19 mouse cellular contexts compared by ENCODE assay signal in the genomic region with DNA sequence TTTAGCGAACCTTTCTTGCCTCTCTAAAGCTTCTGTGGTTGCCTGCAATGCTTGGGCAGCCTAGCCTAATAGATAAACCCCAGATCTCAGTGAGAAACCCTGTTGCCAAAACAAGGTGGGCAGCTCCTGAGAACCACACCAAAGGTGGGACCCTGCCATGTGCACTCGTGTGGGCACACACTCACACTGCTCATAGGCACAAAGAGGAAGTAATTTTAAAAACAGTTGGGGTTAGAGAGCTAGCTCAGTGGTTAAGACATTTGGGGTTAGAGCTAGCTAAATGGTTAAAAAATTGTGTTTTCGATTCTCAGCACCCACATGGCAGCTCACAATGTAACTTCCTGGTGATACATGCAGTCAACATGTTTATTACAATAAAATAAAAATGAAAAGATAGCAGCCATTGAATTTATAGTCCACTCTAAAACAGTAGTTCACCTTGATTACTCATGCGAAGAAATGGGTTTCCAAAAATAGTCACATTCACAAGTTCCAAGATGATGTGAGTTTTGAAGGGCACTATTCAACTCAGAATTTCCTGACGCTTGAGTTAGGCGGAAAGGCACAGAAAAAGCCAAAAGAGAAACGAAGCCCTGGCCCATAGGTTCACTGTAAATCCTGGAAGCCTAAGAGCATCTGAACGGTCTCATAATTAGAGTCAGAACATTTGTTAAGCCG. TPM values are rescaled to one million over a fixed set of nuclear protein-coding genes. Genes with fewer than 3 reads are reported as not detected.
DNase-seq lines count a peak whose midpoint lies in the region; ATAC-seq and TF ChIP-seq lines count a peak whose summit lies in the region.
"Had no signal": no experiment of that assay in that cellular context is flagged by ENCODE, and none has a peak within 500 bp of the region (broad histone marks: within the 10 kb centered on the region; RNA-seq: fewer than 3 reads in every experiment).

No protein-coding gene starts in this region.

- no peak for TF ChIP-seq CTCF in liver, postnatal 0 days (IDR thresholded peaks at IDR 0.05; ENCODE audit: low read depth)
- no peak for TF ChIP-seq CTCF in stomach, postnatal 0 days (IDR thresholded peaks at IDR 0.05; ENCODE audit: low read depth)

- no peak overlapping the region for H3K9ac ChIP-seq in liver, postnatal 0 days (replicated peaks)
- H3K9ac ChIP-seq in liver, embryonic 11.5 days (ENCODE audit: low read depth, low read length): no peak overlapping the region
- no peak overlapping the region for H3K9ac ChIP-seq in hindbrain, embryonic 13.5 days
- H3K9ac ChIP-seq in stomach, postnatal 0 days (ENCODE audit: low read length): no peak overlapping the region
- H3K9ac ChIP-seq: forebrain, embryonic 12.5 days; hindbrain, embryonic 15.5 days; lung, embryonic 14.5 days; neural tube, embryonic 15.5 days had no signal

- no peaks in the 10 kb centered on the region for H3K9me3 ChIP-seq in liver, postnatal 0 days (ENCODE audit: low read length)
- H3K9me3 ChIP-seq in liver, embryonic 11.5 days (ENCODE audit: control insufficient read depth, low read length): no peaks in the 10 kb centered on the region
- H3K9me3 ChIP-seq in hindbrain, embryonic 13.5 days: no peaks in the 10 kb centered on the region
- no peaks in the 10 kb centered on the region for H3K9me3 ChIP-seq in stomach, postnatal 0 days (ENCODE audit: control insufficient read depth, low read length)
- H3K9me3 ChIP-seq: forebrain, embryonic 12.5 days; heart, embryonic 10.5 days; hindbrain, embryonic 15.5 days; midbrain, embryonic 10.5 days; neural tube, embryonic 15.5 days had no signal

- peaks cover 36% of the 10 kb centered on the region for H3K36me3 ChIP-seq in liver, postnatal 0 days (replicated peaks; ENCODE audit: insufficient read depth, low read length)
- H3K36me3 ChIP-seq in liver, embryonic 11.5 days (ENCODE audit: control insufficient read depth, insufficient read depth, low read length): peaks cover 10% of the 10 kb centered on the region
- H3K36me3 ChIP-seq in hindbrain, embryonic 13.5 days: peaks cover 80% of the 10 kb centered on the region
- H3K36me3 ChIP-seq in stomach, postnatal 0 days (ENCODE audit: control insufficient read depth, insufficient read depth, low read length): peaks cover 4% of the 10 kb centered on the region; the same call in 1 of the 2 replicates

- WGBS in liver, postnatal 0 days (ENCODE audit: insufficient replicate concordance): 69% methylated on average over 9 of the region's 9 CpGs
- WGBS in liver, embryonic 11.5 days: 80% methylated on average over 9 of the region's 9 CpGs
- WGBS in hindbrain, embryonic 13.5 days: 93% methylated on average over 9 of the region's 9 CpGs
- 88% methylated on average over 9 of the region's 9 CpGs for WGBS in stomach, postnatal 0 days

- no peaks in the 10 kb centered on the region for H3K27me3 ChIP-seq in liver, postnatal 0 days (ENCODE audit: insufficient read depth, low read length)
- H3K27me3 ChIP-seq in liver, embryonic 11.5 days (replicated peaks; ENCODE audit: control insufficient read depth, insufficient read depth, low read length): no peaks in the 10 kb centered on the region
- no peaks in the 10 kb centered on the region for H3K27me3 ChIP-seq in hindbrain, embryonic 13.5 days
- H3K27me3 ChIP-seq in stomach, postnatal 0 days (ENCODE audit: control insufficient read depth, insufficient read depth, low read length): no peaks in the 10 kb centered on the region
- H3K27me3 ChIP-seq: forebrain, embryonic 12.5 days; hindbrain, embryonic 15.5 days; neural tube, embryonic 15.5 days had no signal

- no peak overlapping the region for H3K4me3 ChIP-seq in liver, postnatal 0 days (ENCODE audit: low read depth, low read length)
- no peak overlapping the region for H3K4me3 ChIP-seq in liver, embryonic 11.5 days (ENCODE audit: low read depth, low read length)
- H3K4me3 ChIP-seq in hindbrain, embryonic 13.5 days: no peak overlapping the region
- no peak overlapping the region for H3K4me3 ChIP-seq in stomach, postnatal 0 days (ENCODE audit: low read depth, low read length)
- H3K4me3 ChIP-seq: forebrain, embryonic 12.5 days; heart, embryonic 10.5 days; hindbrain, embryonic 15.5 days; midbrain, embryonic 10.5 days; neural tube, embryonic 15.5 days had no signal

- H3K4me1 ChIP-seq in liver, postnatal 0 days (ENCODE audit: insufficient read depth): peaks cover 18% of the 10 kb centered on the region
- no peaks in the 10 kb centered on the region for H3K4me1 ChIP-seq in liver, embryonic 11.5 days (replicated peaks; ENCODE audit: control insufficient read depth, insufficient read depth, low read length)
- H3K4me1 ChIP-seq in hindbrain, embryonic 13.5 days (replicated peaks): no peaks in the 10 kb centered on the region
- no peaks in the 10 kb centered on the region for H3K4me1 ChIP-seq in stomach, postnatal 0 days (replicated peaks; ENCODE audit: control insufficient read depth, insufficient read depth)
- H3K4me1 ChIP-seq: forebrain, embryonic 12.5 days; hindbrain, embryonic 15.5 days; midbrain, embryonic 10.5 days; neural tube, embryonic 15.5 days had no signal

- ATAC-seq in liver, postnatal 0 days: peak; percentile 14; the same call in 1 of the 2 replicates
- no peak for ATAC-seq in liver, embryonic 11.5 days (replicated peaks; ENCODE audit: low FRiP score)
- ATAC-seq in common myeloid progenitor, adult 5-6 weeks (replicated peaks; ENCODE audit: low read depth, poor library complexity, severe bottlenecking): peak; percentile 39; the same call in 1 of the 2 replicates
- ATAC-seq in neutrophil, adult 5-6 weeks (ENCODE audit: extremely low read depth, insufficient number of reproducible peaks, low FRiP score, poor library complexity, severe bottlenecking): peak; percentile 71
- ATAC-seq in hindbrain, embryonic 13.5 days (ENCODE audit: low FRiP score): no peak
- ATAC-seq in stomach, postnatal 0 days (ENCODE audit: low FRiP score, low TSS enrichment): no peak

- no peak overlapping the region for H3K4me2 ChIP-seq in liver, postnatal 0 days (ENCODE audit: low read depth, low read length)
- no peak overlapping the region for H3K4me2 ChIP-seq in liver, embryonic 11.5 days
- no peak overlapping the region for H3K4me2 ChIP-seq in hindbrain, embryonic 13.5 days
- no peak overlapping the region for H3K4me2 ChIP-seq in stomach, postnatal 0 days (replicated peaks; ENCODE audit: low read depth)
- H3K4me2 ChIP-seq: forebrain, embryonic 12.5 days; hindbrain, embryonic 15.5 days; lung, embryonic 14.5 days; neural tube, embryonic 15.5 days had no signal

- no peak for DNase-seq in liver, postnatal 0 days
- DNase-seq in liver, embryonic 11.5 days (ENCODE audit: low spot score): no peak
- peak; percentile 21 for DNase-seq in CD4-positive helper T cell, adult 2 months (ENCODE audit: low read depth, low spot score)
- DNase-seq in stomach, postnatal 0 days (ENCODE audit: low spot score): no peak
- DNase-seq in kidney, postnatal 25 days: no peak
- DNase-seq: adrenal gland, adult 2 months; cerebellum, postnatal 14 days; gastrocnemius, postnatal 36 days; kidney, adult 11 months; kidney, postnatal 14 days; lung, embryonic 14.5 days had no signal

- peak overlapping the region; percentile 48; the same call in 1 of the 2 replicates for H3K27ac ChIP-seq in liver, postnatal 0 days (ENCODE audit: low read depth)
- H3K27ac ChIP-seq in liver, embryonic 11.5 days (ENCODE audit: low read depth, low read length): no peak overlapping the region
- no peak overlapping the region for H3K27ac ChIP-seq in hindbrain, embryonic 13.5 days
- H3K27ac ChIP-seq in stomach, postnatal 0 days (replicated peaks): no peak overlapping the region
- H3K27ac ChIP-seq: forebrain, embryonic 12.5 days; heart, embryonic 10.5 days; hindbrain, embryonic 15.5 days; midbrain, embryonic 10.5 days; neural tube, embryonic 15.5 days had no signal

- no peak for TF ChIP-seq EP300 in liver, postnatal 0 days (IDR thresholded peaks at IDR 0.05; ENCODE audit: low read depth)
- TF ChIP-seq EP300 in stomach, postnatal 0 days (optimal IDR thresholded peaks at IDR 0.05): no peak

RNA-seq across cellular contexts. Expression of a gene that starts 8.8 kb away (rescaled TPM):
- 54.9 and 56.4 TPM in 2 replicates for polyA plus RNA-seq in liver, postnatal 0 days (2015; fragmentation: Nextera tagmentation; extraction: Ambion mirVana)
- polyA plus RNA-seq in liver, embryonic 11.5 days (2014; fragmentation: Nextera tagmentation; extraction: Ambion mirVana): 174 and 191 TPM in 2 replicates
- total RNA-seq in common myeloid progenitor, adult 5-6 weeks (2017): 329 and 390 TPM in 2 replicates
- 179 and 180 TPM in 2 replicates for total RNA-seq in neutrophil, adult 5-6 weeks (2017)
- polyA plus RNA-seq in hindbrain, embryonic 13.5 days (2015; fragmentation: Nextera tagmentation; extraction: Ambion mirVana): 125 and 126 TPM in 2 replicates
- polyA plus RNA-seq in stomach, postnatal 0 days (2015; fragmentation: Nextera tagmentation; extraction: Ambion mirVana): 41.7 and 42.7 TPM in 2 replicates

RNA-seq across cellular contexts. Expression of a gene that starts 13.5 kb away (rescaled TPM):
- 47.3 and 49.9 TPM in 2 replicates for polyA plus RNA-seq in liver, postnatal 0 days (2015; fragmentation: Nextera tagmentation; extraction: Ambion mirVana)
- 116 and 119 TPM in 2 replicates for polyA plus RNA-seq in liver, embryonic 11.5 days (2014; fragmentation: Nextera tagmentation; extraction: Ambion mirVana)
- 38.8 and 43.9 TPM in 2 replicates for total RNA-seq in common myeloid progenitor, adult 5-6 weeks (2017)
- total RNA-seq in neutrophil, adult 5-6 weeks (2017): 23.1 and 30.7 TPM in 2 replicates
- 61.0 and 64.9 TPM in 2 replicates for polyA plus RNA-seq in hindbrain, embryonic 13.5 days (2015; fragmentation: Nextera tagmentation; extraction: Ambion mirVana)
- polyA plus RNA-seq in stomach, postnatal 0 days (2015; fragmentation: Nextera tagmentation; extraction: Ambion mirVana): 65.0 and 77.4 TPM in 2 replicates

RNA-seq across cellular contexts. Expression of a gene that starts 31.9 kb away (rescaled TPM):
- 5.4 and 5.7 TPM in 2 replicates for polyA plus RNA-seq in liver, postnatal 0 days (2015; fragmentation: Nextera tagmentation; extraction: Ambion mirVana)
- 22.6 and 24.2 TPM in 2 replicates for polyA plus RNA-seq in liver, embryonic 11.5 days (2014; fragmentation: Nextera tagmentation; extraction: Ambion mirVana)
- total RNA-seq in common myeloid progenitor, adult 5-6 weeks (2017): 21.5 and 28.5 TPM in 2 replicates
- total RNA-seq in neutrophil, adult 5-6 weeks (2017): 58.0 and 59.8 TPM in 2 replicates
- 43.3 and 44.2 TPM in 2 replicates for polyA plus RNA-seq in hindbrain, embryonic 13.5 days (2015; fragmentation: Nextera tagmentation; extraction: Ambion mirVana)
- 13.5 and 14.8 TPM in 2 replicates for polyA plus RNA-seq in stomach, postnatal 0 days (2015; fragmentation: Nextera tagmentation; extraction: Ambion mirVana)

RNA-seq across cellular contexts. Expression of a gene that starts 32.0 kb away (rescaled TPM):
- 19.8 and 23.0 TPM in 2 replicates for polyA plus RNA-seq in liver, postnatal 0 days (2015; fragmentation: Nextera tagmentation; extraction: Ambion mirVana)
- polyA plus RNA-seq in liver, embryonic 11.5 days (2014; fragmentation: Nextera tagmentation; extraction: Ambion mirVana): 76.1 and 80.5 TPM in 2 replicates
- 60.3 and 73.0 TPM in 2 replicates for total RNA-seq in common myeloid progenitor, adult 5-6 weeks (2017)
- total RNA-seq in neutrophil, adult 5-6 weeks (2017): 35.0 and 35.8 TPM in 2 replicates
- polyA plus RNA-seq in hindbrain, embryonic 13.5 days (2015; fragmentation: Nextera tagmentation; extraction: Ambion mirVana): 51.6 and 53.2 TPM in 2 replicates
- polyA plus RNA-seq in stomach, postnatal 0 days (2015; fragmentation: Nextera tagmentation; extraction: Ambion mirVana): 21.5 and 23.4 TPM in 2 replicates

Comparison
In these comparisons a context has a peak if more than half of its experiments do, and no peak if none do; other contexts are left out.
1. ATAC-seq: peak in liver, postnatal 0 days (single experiment), common myeloid progenitor, adult 5-6 weeks (single experiment) and neutrophil, adult 5-6 weeks (single experiment); none in liver, embryonic 11.5 days (single experiment), hindbrain, embryonic 13.5 days (single experiment) and stomach, postnatal 0 days (single experiment).